Mouse (Mus musculus): ENCODE measurements around the gene Serpina1f. TPM values are rescaled to one million over a fixed set of nuclear protein-coding genes. Genes with fewer than 3 reads are reported as not detected.

The Serpina1f gene
- total and polyA plus RNA-seq, 2 experiments from 2014 or later: not detected

DNA sequence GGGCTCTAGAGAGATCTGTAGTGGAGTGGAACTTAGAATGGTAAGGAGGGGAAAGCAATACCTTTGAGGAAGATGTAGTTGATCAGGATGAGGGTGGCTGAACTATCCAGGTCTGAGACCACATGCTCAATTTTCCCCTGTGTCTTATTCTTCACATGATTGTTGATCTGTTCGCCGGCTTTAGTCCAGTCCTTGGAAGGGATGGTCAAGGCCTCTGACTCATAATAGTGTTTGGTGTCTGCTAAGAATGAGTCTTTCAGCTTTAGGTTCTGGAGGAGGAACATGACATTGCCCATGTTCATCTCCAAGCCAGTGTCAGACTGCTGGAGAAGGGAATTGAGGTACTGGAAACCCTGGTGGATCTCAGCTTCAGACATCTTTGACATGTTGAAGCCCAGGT, 41.5 kb downstream of the Serpina1f start:
- no peak overlapping the region for H3K27ac ChIP-seq (ENCODE audit: low read depth, low read length)
- WGBS: 95% methylated on average over 2 of the region's 2 CpGs
- no peaks in the 10 kb centered on the region for H3K4me1 ChIP-seq (ENCODE audit: insufficient read depth)
- ATAC-seq (no peak), DNase-seq (no peak)
- no peak overlapping the region for H3K9ac ChIP-seq
- H3K9me3 ChIP-seq (ENCODE audit: low read length): 0 out of 2 replicates have a peak, but pooled peaks cover 3% of the 10 kb centered on the region
- no peak for TF ChIP-seq CTCF (IDR thresholded peaks at IDR 0.05; ENCODE audit: low read depth)
- no peaks in the 10 kb centered on the region for H3K36me3 ChIP-seq (ENCODE audit: insufficient read depth)
- no peak overlapping the region for H3K4me2 ChIP-seq (ENCODE audit: low read depth)
- no peaks in the 10 kb centered on the region for H3K27me3 ChIP-seq (ENCODE audit: insufficient read depth, low read length)
- no peak overlapping the region for H3K4me3 ChIP-seq (ENCODE audit: low read depth, low read length)

- 76% methylated on average over 2 of the region's 2 CpGs for WGBS
These were observed 49.0 kb downstream of the Serpina1f start for GRCm38 (mm10) chr12:103646314-103646713.

GRCm38 (mm10) chr12:103644601-103645000, 50.7 kb downstream of the Serpina1f start:
- WGBS: 37% methylated on average over 5 of the region's 5 CpGs
- H3K36me3 ChIP-seq (ENCODE audit: insufficient read depth): no peaks in the 10 kb centered on the region
- H3K4me2 ChIP-seq (ENCODE audit: low read depth): no peak overlapping the region
- H3K9me3 ChIP-seq (ENCODE audit: low read length): no peaks in the 10 kb centered on the region
- ATAC-seq (no peak), DNase-seq (no peak)
- no peak overlapping the region for H3K4me3 ChIP-seq (ENCODE audit: low read depth, low read length)
- no peaks in the 10 kb centered on the region for H3K27me3 ChIP-seq (ENCODE audit: insufficient read depth, low read length)
- no peak overlapping the region for H3K9ac ChIP-seq
- no peaks in the 10 kb centered on the region for H3K4me1 ChIP-seq (ENCODE audit: insufficient read depth)
- TF ChIP-seq CTCF (IDR thresholded peaks at IDR 0.05; ENCODE audit: low read depth): no peak
- no peak overlapping the region for H3K27ac ChIP-seq (ENCODE audit: low read depth, low read length)

More at GRCm38 (mm10) chr12:103646314-103646713, 49.0 kb downstream of the Serpina1f start:
- Histone ChIP-seq H3K27me3 (ENCODE audit: insufficient read depth, low read length) (no peaks in the 10 kb centered on the region), H3K36me3 (ENCODE audit: insufficient read depth) (no peaks in the 10 kb centered on the region), H3K4me3 (ENCODE audit: low read depth, low read length) (no peak overlapping the region), H3K9me3 (ENCODE audit: low read length) (0 out of 2 replicates have a peak, but pooled peaks cover 3% of the 10 kb centered on the region), H3K4me2 (ENCODE audit: low read depth) (no peak overlapping the region), H3K27ac (ENCODE audit: low read depth, low read length) (no peak overlapping the region), H3K9ac (no peak overlapping the region), H3K4me1 (ENCODE audit: insufficient read depth) (no peaks in the 10 kb centered on the region)
- no peak for TF ChIP-seq CTCF (IDR thresholded peaks at IDR 0.05; ENCODE audit: low read depth)
- no peak for ATAC-seq
- DNase-seq: no peak

- Histone ChIP-seq H3K9ac (no peak overlapping the region), H3K27me3 (ENCODE audit: insufficient read depth, low read length) (no peaks in the 10 kb centered on the region), H3K4me1 (ENCODE audit: insufficient read depth) (no peaks in the 10 kb centered on the region), H3K36me3 (ENCODE audit: insufficient read depth) (no peaks in the 10 kb centered on the region), H3K4me2 (ENCODE audit: low read depth) (no peak overlapping the region), H3K4me3 (ENCODE audit: low read depth, low read length) (no peak overlapping the region), H3K27ac (ENCODE audit: low read depth, low read length) (no peak overlapping the region), H3K9me3 (ENCODE audit: low read length) (no peaks in the 10 kb centered on the region)
- WGBS: 74% methylated on average over 3 of the region's 3 CpGs
- no peak for DNase-seq
- no peak for ATAC-seq
- no peak for TF ChIP-seq CTCF (IDR thresholded peaks at IDR 0.05; ENCODE audit: low read depth)
These were observed 51.5 kb downstream of the Serpina1f start for GRCm38 (mm10) chr12:103643818-103644217.

GRCm38 (mm10) chr12:103643336-103643735, 52.0 kb downstream of the Serpina1f start:
- Histone ChIP-seq H3K27ac (ENCODE audit: low read depth, low read length) (no peak overlapping the region), H3K4me3 (ENCODE audit: low read depth, low read length) (no peak overlapping the region), H3K36me3 (ENCODE audit: insufficient read depth) (no peaks in the 10 kb centered on the region), H3K4me1 (ENCODE audit: insufficient read depth) (no peaks in the 10 kb centered on the region), H3K9me3 (ENCODE audit: low read length) (no peaks in the 10 kb centered on the region), H3K9ac (no peak overlapping the region), H3K4me2 (ENCODE audit: low read depth) (no peak overlapping the region), H3K27me3 (ENCODE audit: insufficient read depth, low read length) (no peaks in the 10 kb centered on the region)
- WGBS: 0% methylated on average over 2 of the region's 2 CpGs
- DNase-seq (peak; percentile 87), ATAC-seq (peak; percentile 48; the same call in 1 of the 2 replicates)
- peak; percentile 93 for TF ChIP-seq CTCF (IDR thresholded peaks at IDR 0.05; ENCODE audit: low read depth)

Other genes starting within 250 kb of the Serpina1f start
- not detected in 2 replicates for gene Ifi27l2b, start 238.3 kb downstream of the Serpina1f start, total RNA-seq (2014; rRNA removed)
- not detected in 2 replicates for gene Ifi27l2b, start 238.3 kb downstream of the Serpina1f start, polyA plus RNA-seq (2015; fragmentation: Nextera tagmentation; extraction: Ambion mirVana)
- 9.9 and 12.4 TPM in 2 replicates for gene Ppp4r4, start 163.2 kb downstream of the Serpina1f start, total RNA-seq (2014; rRNA removed)
- 1.6 and 3.4 TPM in 2 replicates for gene Ppp4r4, start 163.2 kb downstream of the Serpina1f start, polyA plus RNA-seq (2015; fragmentation: Nextera tagmentation; extraction: Ambion mirVana)
- gene Serpina10, start 64.1 kb downstream of the Serpina1f start, total RNA-seq (2014; rRNA removed): not detected in 2 replicates
- 0.04 TPM in 1 of 2 replicates, not detected in the other for gene Serpina10, start 64.1 kb downstream of the Serpina1f start, polyA plus RNA-seq (2015; fragmentation: Nextera tagmentation; extraction: Ambion mirVana)
- gene Serpina6, start 38.3 kb downstream of the Serpina1f start, total RNA-seq (2014; rRNA removed): not detected in 2 replicates
- 0.11 TPM in 1 of 2 replicates, not detected in the other for gene Serpina6, start 38.3 kb downstream of the Serpina1f start, polyA plus RNA-seq (2015; fragmentation: Nextera tagmentation; extraction: Ambion mirVana)
- not detected in 2 replicates for gene Serpina16, start 19.4 kb downstream of the Serpina1f start, total RNA-seq (2014; rRNA removed)
- gene Serpina16, start 19.4 kb downstream of the Serpina1f start, polyA plus RNA-seq (2015; fragmentation: Nextera tagmentation; extraction: Ambion mirVana): not detected in 2 replicates
- gene Serpina1d, start 78.1 kb upstream of the Serpina1f start, total RNA-seq (2014; rRNA removed): not detected in 2 replicates
- not detected in 2 replicates for gene Serpina1d, start 78.1 kb upstream of the Serpina1f start, polyA plus RNA-seq (2015; fragmentation: Nextera tagmentation; extraction: Ambion mirVana)
- gene Serpina1b, start 134.8 kb upstream of the Serpina1f start, total RNA-seq (2014; rRNA removed): not detected in 2 replicates
- gene Serpina1b, start 134.8 kb upstream of the Serpina1f start, polyA plus RNA-seq (2015; fragmentation: Nextera tagmentation; extraction: Ambion mirVana): not detected in 2 replicates
- not detected in 2 replicates for gene Serpina1a, start 168.0 kb upstream of the Serpina1f start, total RNA-seq (2014; rRNA removed)
- gene Serpina1a, start 168.0 kb upstream of the Serpina1f start, polyA plus RNA-seq (2015; fragmentation: Nextera tagmentation; extraction: Ambion mirVana): not detected in 2 replicates
- not detected in 2 replicates for gene Serpina1c, start 209.4 kb upstream of the Serpina1f start, total RNA-seq (2014; rRNA removed)
- not detected in 2 replicates for gene Serpina1c, start 209.4 kb upstream of the Serpina1f start, polyA plus RNA-seq (2015; fragmentation: Nextera tagmentation; extraction: Ambion mirVana)

All from forebrain, postnatal 0 days (tissue).